Mouse (Mus musculus) A20 (cell line): Measurements from ENCODE around the gene Slx4ip.

Source experiments
- DNase-seq: peaks from one replicate; pipeline ENCODE4 v3.0.0-alpha.2; 2011; ENCODE audit warnings: low read depth, low spot score

Slx4ip gene

GRCm38 (mm10) chr2:137099211-137099734, 208.3 kb downstream of the Slx4ip start:
- no peak for DNase-seq

GRCm38 (mm10) chr2:137101074-137101473, 210.1 kb downstream of the Slx4ip start:
- DNase-seq, result no peak

GRCm38 (mm10) chr2:137107203-137107602, 216.2 kb downstream of the Slx4ip start:
- DNase-seq, result no peak

GRCm38 (mm10) chr2:137107946-137108345, 216.9 kb downstream of the Slx4ip start:
- no peak for DNase-seq

GRCm38 (mm10) chr2:137109321-137110213, 218.5 kb downstream of the Slx4ip start:
- DNase-seq, result no peak

GRCm38 (mm10) chr2:137110214-137110898, 219.3 kb downstream of the Slx4ip start:
- no peak for DNase-seq

- DNase-seq, result peak; percentile 6
Measured at GRCm38 (mm10) chr2:137113288-137114061, 222.5 kb downstream of the Slx4ip start.

- peak; percentile 91 for DNase-seq
Measured at GRCm38 (mm10) chr2:137114248-137115096, 223.5 kb downstream of the Slx4ip start.

GRCm38 (mm10) chr2:137115241-137116024, 224.4 kb downstream of the Slx4ip start:
- DNase-seq, result peak; percentile 79

- peak; percentile 67 for DNase-seq
Measured at GRCm38 (mm10) chr2:137116025-137116674, 225.1 kb downstream of the Slx4ip start, which contains the start of gene Jag1. Jag1 (minus strand) TSS chr2:137116644.

GRCm38 (mm10) chr2:137116675-137117320, 225.8 kb downstream of the Slx4ip start:
- DNase-seq, result peak; percentile 95

- peak; percentile 86 for DNase-seq
Measured at GRCm38 (mm10) chr2:137117321-137117690, 226.3 kb downstream of the Slx4ip start.
